Mouse (Mus musculus) brain, adult 10 weeks (tissue): Measurements from ENCODE around the gene Cstf2t. TPM values are rescaled to one million over a fixed set of nuclear protein-coding genes. Genes with fewer than 3 reads are reported as not detected.

Experiments
- polyA plus RNA-seq: library from polyadenylated mRNA; stranded (reverse); fragments of 350-450 nt; fragmentation: Illumina TruSeq; extraction: RNeasy Lipid Tissue Mini Kit (QIAGEN cat#74804); gene quantifications from one replicate; pipeline ENCODE4 v1.2.3, GENCODE M21; 2015; ENCODE audit warnings: low read depth, low replicate concordance

The Cstf2t gene
- 61.6 TPM for polyA plus RNA-seq

DNA sequence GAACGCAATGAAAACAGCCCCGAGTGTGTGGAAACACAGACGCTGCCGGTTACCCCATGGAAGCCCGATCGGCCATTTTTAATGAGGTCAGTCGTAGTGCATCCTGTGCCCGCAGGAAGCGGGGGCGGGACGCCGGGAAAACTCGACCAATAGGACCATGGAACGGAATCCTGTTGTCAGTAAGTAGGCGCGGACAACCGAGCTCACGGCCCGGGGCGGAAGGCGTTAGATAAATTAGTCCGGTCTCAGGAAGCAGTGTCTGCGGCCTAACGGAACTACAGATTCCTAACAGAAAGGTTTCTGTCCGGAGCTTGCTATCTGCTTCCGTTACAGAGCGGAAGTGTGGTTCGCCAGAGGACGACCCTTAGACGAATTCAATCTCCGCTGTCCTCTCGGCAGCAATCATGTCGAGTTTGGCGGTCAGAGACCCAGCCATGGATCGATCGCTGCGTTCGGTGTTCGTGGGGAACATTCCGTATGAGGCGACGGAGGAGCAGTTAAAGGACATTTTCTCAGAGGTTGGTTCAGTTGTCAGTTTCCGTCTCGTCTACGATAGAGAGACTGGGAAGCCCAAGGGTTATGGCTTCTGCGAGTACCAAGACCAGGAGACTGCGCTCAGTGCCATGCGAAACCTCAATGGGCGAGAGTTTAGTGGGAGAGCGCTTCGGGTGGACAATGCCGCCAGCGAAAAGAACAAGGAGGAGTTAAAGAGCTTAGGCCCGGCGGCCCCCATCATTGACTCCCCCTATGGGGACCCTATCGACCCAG is at the start of gene Cstf2t:
Gene Cstf2t (plus strand): TSS at position 176 of the 768 bp plus-strand sequence.

